Mouse (Mus musculus) heart, adult 18-20 months (tissue): Measurements from ENCODE around the gene Foxd2. TPM values are rescaled to one million over a fixed set of nuclear protein-coding genes. Genes with fewer than 3 reads are reported as not detected.
A peak's percentile ranks its signal among the peaks of the same experiment; 100 is the strongest.

ENCODE experiments used
- DNase-seq, 2 experiments: peaks; one replicate each; pipeline ENCODE4 v3.0.0; 2021 to 2022; ENCODE audit warnings: mixed read lengths in 1 of 2
- long read RNA-seq, 2 experiments: library from polyadenylated mRNA; stranded (forward); transcript quantifications; one replicate each; pipeline ENCODE4 v2.0.0; 2021
- total RNA-seq, 2 experiments: library from RNA; stranded (reverse); gene quantifications; 2 replicates each; pipeline ENCODE4 v1.2.3; 2021

Foxd2 gene
- under 1 TPM; 0.35 to 0.49 TPM for total RNA-seq
- long read RNA-seq, experiment 1, partial matches to known transcripts = 0 of 1 reads
- long read RNA-seq, experiment 1, other reads (novel, unspliced or antisense) = 0 of 1 reads
- long read RNA-seq, experiment 2 = 0 reads

DNA sequence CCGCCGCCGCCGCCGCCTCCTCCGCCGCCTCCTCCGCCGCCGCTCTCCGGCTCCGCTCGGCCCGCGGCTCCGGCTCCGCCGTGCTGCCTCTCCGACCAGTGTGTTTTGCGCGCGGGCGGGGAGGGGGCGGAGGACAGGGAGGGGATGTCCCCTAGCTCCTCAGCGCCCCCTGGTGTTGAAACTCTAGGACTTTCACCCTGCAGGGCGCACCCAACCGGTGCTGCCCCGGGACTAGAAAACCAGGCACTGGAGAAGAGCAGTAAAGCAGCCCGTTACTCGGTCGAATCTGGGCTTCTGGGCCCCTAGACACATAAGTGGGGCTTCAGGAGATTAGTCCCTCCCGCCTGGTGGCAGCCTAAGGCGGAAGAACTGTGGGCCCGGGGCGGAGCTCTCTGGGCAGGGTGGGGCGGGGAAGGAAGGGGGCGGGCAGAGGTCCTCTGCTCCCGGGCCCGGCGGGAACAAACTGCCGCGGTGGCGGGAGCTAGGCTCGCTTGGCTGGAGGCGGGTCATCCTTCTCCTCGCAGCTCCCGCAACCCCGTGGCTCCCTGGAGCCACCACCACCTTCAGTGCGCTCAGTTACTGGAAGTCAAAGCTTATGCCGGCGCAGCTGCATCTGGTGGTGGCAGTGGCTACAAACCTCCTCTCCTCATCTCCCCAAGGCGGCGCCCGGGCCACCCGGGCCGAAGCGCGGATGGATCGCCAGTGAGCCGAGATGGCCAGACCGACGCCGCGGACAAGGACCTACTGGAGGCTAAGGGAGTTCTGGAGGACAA is at the start of gene Foxd2:
Foxd2 (minus strand) TSS at position 45 of the 773 bp plus-strand sequence.
- DNase-seq = peak; percentile 93 to 96

DNA sequence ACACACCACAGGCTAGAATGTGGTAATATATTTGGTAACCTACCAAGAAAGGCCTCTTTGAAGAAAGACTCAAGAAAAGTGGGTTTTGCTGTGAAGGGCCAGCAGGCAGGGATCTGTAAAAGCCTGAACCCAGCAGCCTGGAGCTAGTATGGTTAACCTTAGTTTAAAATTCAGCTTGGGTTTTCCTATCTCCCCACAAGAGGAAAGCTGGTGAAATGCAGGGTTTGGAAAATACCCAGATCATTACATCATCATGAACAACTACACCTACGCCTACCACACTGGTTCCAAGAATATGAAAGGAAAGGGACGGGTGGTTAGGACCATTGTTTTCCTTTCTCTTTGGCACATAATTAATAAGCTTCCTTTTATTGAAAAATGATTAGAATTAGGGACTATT is 49.6 kb upstream of the Foxd2 start:
- DNase-seq = peak in 1 of 2 experiments; percentile 11

DNA sequence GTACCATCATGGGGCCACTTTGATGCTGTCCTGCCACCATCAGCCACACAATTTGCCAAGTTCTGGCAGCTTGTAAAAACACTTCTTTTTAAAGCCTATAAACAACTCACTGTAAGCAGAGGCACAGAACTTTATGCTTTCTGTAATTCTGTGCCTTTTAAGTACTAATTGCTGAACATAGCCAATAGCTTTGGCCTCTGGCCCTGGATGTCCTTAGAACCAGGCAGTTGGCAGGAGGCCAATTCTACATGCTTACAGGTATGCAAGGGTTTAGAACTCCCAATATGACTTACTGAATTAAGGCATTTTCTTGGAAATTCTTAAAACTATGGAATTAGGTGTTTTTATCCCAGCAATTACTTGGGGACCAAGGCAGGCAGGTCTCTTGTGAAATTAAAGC is 48.7 kb upstream of the Foxd2 start:
- DNase-seq = peak in 1 of 2 experiments; percentile 8

DNA sequence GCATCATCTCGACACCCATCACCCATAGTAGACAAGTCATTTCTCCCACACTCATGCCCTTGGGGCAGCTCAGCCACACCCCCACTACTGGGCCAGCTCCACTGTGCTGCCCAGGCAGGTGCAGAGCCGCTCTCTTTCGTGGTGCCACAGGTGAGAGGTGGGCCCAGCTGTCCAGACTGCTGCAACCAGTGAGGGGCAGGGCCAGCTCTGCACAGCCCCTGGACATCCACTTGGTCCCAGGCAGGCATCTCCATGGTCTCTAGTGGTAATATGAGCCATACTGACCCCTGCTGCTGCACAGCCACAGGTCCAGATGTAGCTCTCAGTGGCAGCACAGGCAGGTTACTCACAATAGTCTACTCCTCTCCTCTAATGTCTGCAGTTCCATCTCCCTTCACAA is 44.5 kb upstream of the Foxd2 start:
- no peak for DNase-seq

DNA sequence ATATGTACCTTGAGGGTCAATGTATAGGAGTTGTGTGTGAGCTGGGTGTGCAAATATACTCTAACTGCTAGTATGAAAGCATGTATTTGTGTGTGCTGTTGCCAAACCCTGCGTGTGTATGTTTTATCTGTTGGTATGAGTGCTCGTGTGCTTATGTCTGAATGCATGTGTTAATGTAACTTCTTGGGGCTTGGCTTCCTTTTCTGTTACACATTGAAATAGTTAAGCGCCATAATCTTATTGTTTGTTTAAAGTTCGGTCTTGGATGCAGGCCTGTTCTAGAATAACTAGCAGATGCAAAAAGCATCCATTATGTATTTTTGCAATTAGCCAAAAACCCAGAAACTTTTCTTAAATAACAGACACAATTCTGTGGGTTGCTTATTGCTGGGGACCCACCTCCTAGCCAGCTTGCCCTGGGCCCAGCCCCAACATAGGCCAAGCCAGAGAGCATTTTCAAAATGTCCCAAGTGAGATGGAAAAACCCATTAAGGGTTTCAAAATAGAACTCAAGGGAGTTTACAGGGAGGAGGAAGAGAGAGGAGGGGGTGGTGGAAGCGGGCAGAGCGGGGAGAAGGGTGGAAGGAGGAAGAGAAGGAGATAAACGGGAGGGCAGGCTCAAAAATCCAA is 39.3 kb upstream of the Foxd2 start:
- no peak for DNase-seq

DNA sequence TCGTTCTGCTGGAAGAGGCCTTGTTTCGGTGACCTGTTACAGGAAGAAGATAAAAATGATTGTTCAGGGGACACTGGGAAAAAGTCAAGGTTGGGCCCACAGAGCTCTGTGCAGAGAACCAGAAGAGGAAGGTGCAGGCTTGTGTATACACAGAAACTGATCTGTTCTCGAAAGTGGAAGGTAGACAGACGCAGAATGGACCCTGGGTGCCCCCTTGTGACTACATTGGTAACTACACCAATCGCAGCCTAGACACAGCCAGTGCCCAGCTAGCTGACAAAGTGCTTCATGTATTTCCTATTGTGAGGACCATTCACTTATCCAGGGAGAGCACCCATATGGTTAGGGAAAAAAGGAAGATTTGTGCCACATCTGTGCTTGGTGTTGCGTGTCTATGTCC is 38.7 kb upstream of the Foxd2 start:
- peak; percentile 74 to 91 for DNase-seq

DNA sequence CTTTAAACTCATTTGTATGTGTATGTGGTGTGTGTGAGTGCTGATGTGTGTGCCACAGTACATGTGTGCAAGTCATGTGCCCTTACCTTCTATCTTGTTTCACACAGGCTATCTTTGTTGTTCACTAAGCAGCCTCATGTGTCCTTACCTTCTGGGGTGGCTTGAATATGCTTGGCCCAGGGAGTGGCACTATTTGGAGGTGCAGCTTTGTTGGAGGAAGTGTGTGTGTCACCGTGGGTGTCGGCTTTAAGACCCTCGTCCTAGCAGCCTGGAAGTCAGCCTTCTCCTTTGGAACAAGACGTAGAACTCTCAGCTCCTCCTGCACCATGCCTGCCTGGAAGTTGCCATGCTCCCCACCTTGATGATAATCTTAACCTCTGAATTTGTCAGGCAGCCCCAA is 37.7 kb upstream of the Foxd2 start:
- no peak for DNase-seq

DNA sequence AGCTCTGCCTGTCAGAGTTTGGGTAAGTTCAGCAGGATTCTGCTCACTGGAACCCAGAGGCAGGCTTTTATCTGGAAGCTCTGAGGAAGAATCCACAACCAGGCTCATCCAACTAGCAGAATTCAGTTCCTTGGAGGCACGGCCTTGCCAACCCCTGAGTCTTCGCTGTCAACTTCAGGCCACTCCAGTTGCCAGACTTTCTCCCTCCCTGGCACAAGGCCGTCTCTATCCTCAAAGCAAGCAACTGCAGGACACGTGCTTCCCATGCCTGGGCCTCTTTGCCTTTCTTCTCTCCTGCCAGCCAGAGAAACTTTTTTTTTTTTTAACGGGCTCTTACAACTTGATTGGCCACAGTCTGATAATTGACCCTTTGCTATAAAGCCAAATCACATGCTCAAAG is 36.3 kb upstream of the Foxd2 start:
- no peak for DNase-seq

DNA sequence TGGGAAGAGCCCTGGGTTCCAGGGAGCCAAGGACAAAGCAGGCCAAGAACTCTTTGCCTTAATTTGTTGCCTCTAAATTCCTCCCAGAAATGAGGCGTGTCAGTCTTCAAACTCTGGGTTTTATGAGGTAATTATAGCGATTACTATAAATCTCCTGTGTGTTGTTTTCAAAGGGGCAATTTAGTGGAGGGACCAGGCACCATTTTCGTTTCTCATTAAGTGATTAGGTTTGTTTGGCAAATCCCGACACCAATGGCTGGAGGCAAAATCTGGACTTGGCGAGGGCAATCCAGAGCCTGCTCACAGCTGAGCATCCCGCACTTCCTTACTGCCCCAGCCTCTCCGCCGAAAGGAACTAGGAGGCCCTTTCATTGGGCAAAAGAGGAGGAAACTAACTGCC is 33.9 kb upstream of the Foxd2 start:
- DNase-seq = no peak

DNA sequence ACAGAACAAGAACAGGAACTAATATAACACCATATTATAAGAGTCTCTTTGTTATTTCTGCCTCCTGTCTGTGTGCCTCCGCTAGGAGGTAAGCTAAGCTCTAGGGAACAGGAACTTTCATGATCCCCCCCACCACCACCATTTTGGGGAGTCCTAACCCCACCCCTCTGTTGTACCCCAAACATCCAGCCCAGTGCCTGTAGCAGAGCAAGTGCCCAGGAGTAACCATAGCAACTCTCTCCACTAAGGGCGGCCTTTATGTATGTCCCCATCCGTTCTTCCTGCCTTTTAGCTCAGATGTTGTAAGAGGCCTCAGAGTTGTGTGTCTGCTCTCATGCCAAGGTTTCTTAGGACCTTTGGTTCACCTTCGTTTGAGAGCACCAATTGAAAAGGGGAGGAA is 33.4 kb upstream of the Foxd2 start:
- no peak for DNase-seq

DNA sequence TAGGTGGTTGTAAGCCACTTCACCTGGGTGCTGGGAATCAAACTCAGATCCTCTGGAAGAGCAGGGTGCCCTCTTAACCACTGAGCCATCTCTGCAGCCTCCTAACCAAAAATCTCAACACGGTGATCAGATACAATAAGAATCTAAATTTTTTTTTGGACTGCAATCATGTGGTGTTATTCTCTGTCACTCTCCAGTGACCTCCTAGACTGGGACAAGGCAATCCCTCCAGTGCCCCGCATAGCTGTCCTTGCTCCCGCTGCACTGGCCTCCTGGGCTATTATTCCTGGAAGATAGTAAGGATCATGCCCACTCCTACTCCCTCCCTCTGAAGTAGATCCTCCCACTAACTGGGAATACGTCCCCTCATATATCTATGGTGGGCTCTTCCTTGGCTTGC is 32.6 kb upstream of the Foxd2 start:
- no peak for DNase-seq

DNA sequence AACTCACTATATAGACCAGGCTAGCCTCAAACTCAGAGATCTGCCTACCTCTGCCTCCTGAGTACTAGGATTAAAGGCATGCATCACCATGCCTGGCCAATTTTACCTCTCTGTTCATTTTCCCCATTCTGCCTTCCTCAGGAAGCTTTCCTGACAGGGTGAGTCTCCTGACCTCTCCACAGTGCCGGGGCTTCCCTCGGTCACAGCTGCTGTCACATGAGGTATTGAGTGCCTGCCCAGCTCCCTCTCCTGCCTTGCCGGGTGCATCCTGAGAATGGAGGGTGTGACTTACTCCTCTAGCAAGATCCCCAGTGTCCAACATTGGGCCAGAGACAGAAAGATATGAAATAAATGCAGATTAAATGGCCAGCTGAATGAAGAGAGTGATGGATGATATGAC is 29.6 kb upstream of the Foxd2 start:
- peak; percentile 14 to 31 for DNase-seq

DNA sequence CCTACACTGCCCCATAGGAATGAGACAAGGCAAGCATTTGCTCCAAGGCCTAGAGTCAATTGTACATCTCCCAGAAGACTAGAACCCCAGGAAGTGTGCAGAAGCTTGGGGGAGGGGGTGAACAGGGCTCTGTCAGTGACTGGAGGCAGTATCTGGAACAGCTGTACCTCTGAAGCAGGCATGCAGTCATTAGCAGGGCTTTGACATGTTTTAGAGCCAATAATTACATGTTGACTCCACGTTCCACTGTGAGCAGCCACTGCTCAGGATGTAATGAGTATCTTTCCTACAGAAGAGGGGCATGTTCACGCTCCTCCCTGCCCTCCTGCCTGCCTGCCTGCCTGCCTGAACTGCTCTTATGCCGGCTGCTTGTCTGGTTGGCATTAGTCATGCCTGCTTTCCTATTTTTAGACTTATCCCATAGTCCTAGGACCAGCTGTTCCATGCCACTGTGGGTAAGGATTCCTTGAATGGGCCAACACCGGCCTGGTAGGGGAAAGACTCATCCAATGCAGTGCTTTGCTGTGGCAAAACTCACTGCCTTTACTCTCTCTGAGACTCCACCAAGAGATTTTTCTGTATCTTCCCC is 28.9 kb upstream of the Foxd2 start:
- DNase-seq = peak; percentile 47 to 73

DNA sequence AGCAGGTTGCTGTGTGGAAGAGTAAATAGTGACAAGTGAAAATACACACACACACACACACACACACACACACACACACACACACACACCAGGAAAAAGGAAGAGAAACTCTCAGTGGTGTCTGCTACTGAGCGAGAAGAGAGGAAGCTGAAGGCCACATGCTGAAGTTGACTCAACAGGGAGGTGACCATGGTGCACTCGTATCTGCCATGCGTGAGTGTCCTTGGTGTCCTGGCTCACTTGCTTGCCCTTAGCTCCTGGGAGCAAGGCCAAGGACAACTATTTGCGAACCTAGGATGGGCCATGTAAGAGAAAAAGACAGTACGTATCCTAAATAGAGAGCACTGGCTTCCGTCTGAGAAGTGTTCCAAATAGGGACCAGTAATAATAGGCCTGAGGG is 25.5 kb upstream of the Foxd2 start:
- DNase-seq = peak in 1 of 2 experiments; percentile 67

DNA sequence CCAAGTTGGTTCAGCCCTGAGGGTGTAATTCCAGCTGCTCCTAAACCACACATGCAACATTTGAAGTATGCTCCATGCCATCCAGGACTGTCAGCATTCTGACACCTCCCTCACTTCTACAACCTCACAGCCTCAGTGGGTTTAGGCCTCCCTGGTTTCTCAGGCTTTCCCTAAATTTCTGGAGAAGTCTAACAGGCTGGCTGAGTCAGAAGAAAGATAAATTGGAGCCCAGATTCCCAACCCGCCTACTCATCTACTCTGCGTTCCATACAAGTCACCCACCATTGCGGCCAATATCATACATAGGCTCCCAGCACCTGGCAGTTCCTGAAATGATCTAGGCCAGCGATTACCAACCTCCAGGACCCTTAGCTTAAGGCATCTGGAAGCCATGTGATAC is 24.1 kb upstream of the Foxd2 start:
- no peak for DNase-seq

DNA sequence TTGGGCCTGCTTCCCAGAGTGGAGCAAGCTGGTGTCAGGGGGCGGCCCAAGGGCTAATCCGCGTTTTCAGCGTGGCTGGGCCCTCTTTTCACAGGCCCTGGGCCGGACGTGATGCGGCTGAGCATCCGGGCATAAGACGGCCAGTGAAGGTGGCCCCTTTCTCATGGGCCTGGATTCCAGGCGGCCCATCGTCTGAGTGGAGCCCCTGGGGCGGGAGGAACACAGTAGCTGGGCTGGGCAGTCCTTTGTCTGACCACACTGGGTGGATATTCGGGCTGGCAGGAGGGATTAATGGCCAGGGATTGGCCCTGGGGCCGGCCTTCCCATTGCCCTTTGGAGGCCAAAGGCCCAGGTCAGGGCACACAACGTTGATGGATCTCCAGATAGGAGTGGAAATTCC is 20.5 kb upstream of the Foxd2 start:
- DNase-seq = no peak

DNA sequence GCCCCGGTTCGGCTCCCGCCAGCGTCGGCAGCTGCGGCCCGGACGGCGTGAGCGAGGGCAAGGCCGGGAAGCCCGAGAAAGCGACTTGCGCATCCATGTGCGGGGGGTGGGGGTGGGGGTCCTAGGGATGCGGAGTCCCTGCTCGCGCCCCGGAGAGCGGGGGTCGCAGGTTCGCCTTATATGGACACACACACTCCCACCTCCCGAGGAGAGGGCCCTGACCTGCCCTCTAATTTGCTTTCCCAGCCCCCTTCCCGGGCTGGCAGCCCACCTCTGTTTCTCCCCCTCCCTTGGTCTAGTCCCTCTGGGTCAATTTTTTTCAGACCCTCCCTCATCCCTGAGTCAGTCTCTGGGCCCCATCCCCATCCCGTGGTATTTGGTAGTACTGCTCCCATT is 17.2 kb upstream of the Foxd2 start, which contains the start of gene Foxe3:
Foxe3 (minus strand) TSS at position 97 of the 396 bp plus-strand sequence.
- DNase-seq = no peak

DNA sequence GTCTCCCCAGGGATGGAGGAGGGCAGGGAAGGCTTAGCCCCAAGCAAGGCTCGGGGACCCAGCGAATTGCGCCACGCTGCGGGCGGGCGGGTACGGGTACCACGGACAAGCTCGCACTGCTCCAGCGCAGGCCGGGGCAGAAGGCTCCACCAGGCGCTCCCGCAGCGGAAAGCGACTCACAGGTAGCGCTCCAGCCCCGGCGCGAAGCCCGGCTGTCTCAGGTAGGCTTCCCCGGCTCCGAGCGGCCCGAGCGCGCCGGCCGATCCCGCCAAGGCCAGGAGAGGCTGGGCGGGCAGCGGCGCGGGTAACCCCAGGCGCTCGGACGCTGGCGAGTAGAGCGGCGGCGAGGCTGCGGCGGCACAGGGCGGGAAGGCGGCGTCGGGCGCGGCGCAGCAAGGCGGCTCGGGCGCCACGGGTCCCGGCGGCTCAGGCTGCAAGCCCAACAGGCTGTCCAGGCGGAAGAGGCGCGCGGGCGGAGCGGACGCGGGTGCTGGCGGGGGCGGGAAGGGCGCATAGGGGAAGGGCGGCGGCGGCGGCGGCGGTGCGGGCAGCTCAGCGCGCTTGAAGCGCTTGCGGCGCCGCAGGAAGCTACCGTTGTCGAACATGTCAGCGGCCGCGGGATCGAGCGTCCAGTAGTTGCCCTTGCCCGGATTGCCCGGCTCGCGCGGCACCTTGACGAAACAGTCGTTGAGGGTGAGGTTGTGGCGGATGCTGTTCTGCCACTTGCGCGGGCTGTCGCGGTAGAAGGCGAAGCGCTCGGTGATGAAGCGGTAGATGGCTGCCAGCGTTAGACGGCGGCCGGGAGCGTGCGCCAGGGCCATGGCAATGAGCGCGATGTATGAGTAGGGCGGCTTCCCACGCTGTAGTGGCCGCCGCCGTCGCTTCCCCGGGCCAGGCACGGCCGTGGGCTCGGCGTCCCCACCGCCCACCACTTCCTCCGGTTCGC is 16.6 kb upstream of the Foxd2 start:
- peak in 1 of 2 experiments; percentile 36 for DNase-seq

DNA sequence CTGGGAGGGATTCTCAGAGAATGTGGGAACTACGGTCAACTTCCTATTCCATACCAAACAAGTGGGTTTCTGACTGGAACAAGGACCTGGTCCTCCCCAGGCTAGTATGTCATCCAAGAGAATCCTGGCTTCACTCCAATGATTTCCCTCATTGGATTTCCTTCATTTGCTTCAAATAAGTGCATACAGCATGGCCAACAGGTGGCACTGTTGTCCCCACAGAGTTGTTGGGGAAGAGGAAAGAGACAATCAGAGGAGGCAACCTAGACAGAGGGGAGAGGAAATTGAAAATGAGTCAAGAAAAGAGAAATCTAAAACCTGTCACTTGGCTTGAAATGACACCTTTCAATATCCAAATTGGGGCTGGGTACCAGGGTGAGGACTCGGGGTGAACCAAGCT is 8.4 kb upstream of the Foxd2 start:
- peak; percentile 49 to 62 for DNase-seq

DNA sequence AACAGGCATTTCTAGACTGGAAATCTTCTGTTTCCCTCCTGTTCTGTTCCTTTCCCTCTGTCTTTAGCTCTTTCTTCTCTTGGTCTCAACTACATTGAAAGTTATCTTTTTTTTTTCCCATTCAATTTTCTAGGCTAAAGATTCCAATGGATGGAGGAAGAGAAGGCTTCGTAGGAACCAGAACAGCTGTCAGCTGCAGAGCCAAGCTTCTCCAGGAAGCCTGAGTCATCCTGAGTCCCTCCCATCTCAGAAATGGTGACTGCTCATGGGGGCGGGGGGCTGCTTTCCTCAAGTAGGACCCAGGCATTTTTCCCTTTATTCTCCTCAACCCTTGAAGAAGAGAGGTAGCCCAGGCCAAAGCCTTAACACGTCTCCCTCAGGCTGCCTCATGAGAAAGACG is 7.4 kb upstream of the Foxd2 start:
- DNase-seq = no peak

DNA sequence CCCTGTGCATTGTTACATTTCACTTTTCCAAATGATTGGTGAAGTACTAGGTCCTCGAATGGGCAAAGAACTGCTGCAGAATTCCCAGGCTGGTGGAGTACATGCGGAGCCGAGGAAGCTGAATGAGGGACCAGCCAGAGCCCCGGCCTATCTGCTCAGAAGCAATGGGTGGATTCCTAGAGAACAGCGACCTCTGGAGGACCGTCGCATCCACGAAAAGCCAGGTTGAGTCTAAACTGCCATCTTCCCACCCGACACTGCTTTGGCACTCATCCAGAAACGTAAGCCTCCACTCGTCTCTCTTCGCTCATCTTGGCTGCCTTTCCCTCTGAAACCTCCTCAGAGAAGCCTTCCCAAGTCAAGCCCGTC is 4.9 kb upstream of the Foxd2 start:
- DNase-seq = peak; percentile 38 to 60
